Mouse (Mus musculus) common myeloid progenitor, adult 5-6 weeks (primary cell): Measurements from ENCODE around the gene Raver1. TPM values are rescaled to one million over a fixed set of nuclear protein-coding genes. Genes with fewer than 3 reads are reported as not detected.

Source experiments
- ATAC-seq: replicated peaks from 2 replicates; pipeline ENCODE4 v1.8.0; 2016; ENCODE audit warnings: low read depth, mild to moderate bottlenecking, moderate TSS enrichment, inconsistent platforms; ENCODE audit not compliant: poor library complexity, severe bottlenecking
- total RNA-seq: library from RNA; stranded (forward); fragments of 200-1000, 187-1606 nt; gene quantifications from 2 replicates; pipeline ENCODE4 v1.2.3, GENCODE M21; 2017

Raver1 gene
- total RNA-seq, 1 experiment from 2014 or later, result 38.9 TPM

DNA sequence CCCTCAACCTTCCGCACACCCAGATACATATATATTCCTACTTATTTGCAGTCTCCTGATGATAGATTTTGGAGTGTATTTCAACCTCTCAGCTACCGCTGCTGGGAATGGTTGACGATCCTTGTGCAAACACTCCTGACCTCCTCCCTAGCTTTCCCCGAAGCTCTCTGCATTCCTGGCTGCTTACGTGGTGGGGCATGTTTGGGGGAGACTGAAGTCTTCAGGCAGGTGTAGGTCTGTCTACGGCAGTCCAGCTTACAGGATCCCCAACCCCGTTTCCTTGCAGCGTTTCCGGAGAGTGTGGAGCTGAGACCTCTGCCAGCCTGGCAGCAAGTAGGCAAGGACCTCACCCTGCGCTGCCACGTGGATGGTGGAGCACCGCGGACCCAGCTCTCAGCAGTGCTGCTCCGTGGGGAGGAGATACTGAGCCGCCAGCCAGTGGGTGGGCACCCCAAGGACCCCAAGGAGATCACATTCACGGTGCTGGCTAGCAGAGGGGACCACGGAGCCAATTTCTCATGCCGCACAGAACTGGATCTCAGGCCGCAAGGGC lies 66.5 kb downstream of the Raver1 start:
- ATAC-seq, result no peak

Other genes with a start within 250 kb of the Raver1 start
- 25.7 and 27.9 TPM in 2 replicates for gene A230050P20Rik, start 223.4 kb downstream of the Raver1 start, total RNA-seq
- gene Angptl6, start 212.3 kb downstream of the Raver1 start, total RNA-seq, result 0.50 and 1.7 TPM in 2 replicates
- 140 and 152 TPM in 2 replicates for gene Ppan, start 203.8 kb downstream of the Raver1 start, total RNA-seq
- gene Eif3g, start 193.4 kb downstream of the Raver1 start, total RNA-seq, result 188 and 215 TPM in 2 replicates
- 271 and 309 TPM in 2 replicates for gene Dnmt1, start 132.1 kb downstream of the Raver1 start, total RNA-seq
- 1.4 and 2.2 TPM in 2 replicates for gene S1pr2, start 115.2 kb downstream of the Raver1 start, total RNA-seq
- gene Mrpl4, start 89.3 kb downstream of the Raver1 start, total RNA-seq, result 33.0 and 35.8 TPM in 2 replicates
- 9.1 and 14.8 TPM in 2 replicates for gene Icam1, start 76.0 kb downstream of the Raver1 start, total RNA-seq
- gene Icam4, start 62.6 kb downstream of the Raver1 start, total RNA-seq, result 11.5 and 28.9 TPM in 2 replicates
- not detected in 2 replicates for gene Icam5, start 59.9 kb downstream of the Raver1 start, total RNA-seq
- 1.7 TPM in 1 of 2 replicates, not detected in the other for gene Zglp1, start 24.9 kb downstream of the Raver1 start, total RNA-seq
- gene Gm49373, start 18.9 kb downstream of the Raver1 start, total RNA-seq, result not detected in 2 replicates
- 48.3 and 54.3 TPM in 2 replicates for gene Fdx1l, start 18.4 kb downstream of the Raver1 start, total RNA-seq
- 4.4 and 8.4 TPM in 2 replicates for gene Gm38431, start within 50 bp of the Raver1 start, total RNA-seq
- 11.8 and 13.8 TPM in 2 replicates for gene Tyk2, start 39.2 kb upstream of the Raver1 start, total RNA-seq
- gene Cdc37, start 58.0 kb upstream of the Raver1 start, total RNA-seq, result 348 and 349 TPM in 2 replicates
- gene Pde4a, start 73.7 kb upstream of the Raver1 start, total RNA-seq, result 5.4 and 10.9 TPM in 2 replicates
- gene Keap1, start 147.4 kb upstream of the Raver1 start, total RNA-seq, result 35.4 and 38.3 TPM in 2 replicates
- gene S1pr5, start 156.4 kb upstream of the Raver1 start, total RNA-seq, result 0.09 TPM in 1 of 2 replicates, not detected in the other
- gene Atg4d, start 173.3 kb upstream of the Raver1 start, total RNA-seq, result 6.1 and 14.8 TPM in 2 replicates
- gene Kri1, start 196.0 kb upstream of the Raver1 start, total RNA-seq, result 55.2 and 64.0 TPM in 2 replicates
- 8.4 and 25.3 TPM in 2 replicates for gene Cdkn2d, start 199.4 kb upstream of the Raver1 start, total RNA-seq
- 0.37 and 2.5 TPM in 2 replicates for gene Ap1m2, start 220.3 kb upstream of the Raver1 start, total RNA-seq
- gene Slc44a2, start 228.7 kb upstream of the Raver1 start, total RNA-seq, result 76.6 and 80.6 TPM in 2 replicates